Mouse (Mus musculus) lung, adult 2 months (tissue): ENCODE measurements around the gene Igf2bp1.

Experiments
- CTCF ChIP-seq: fragments of 200-500 bp; IDR thresholded peaks from 2 replicates; pipeline ENCODE4 v1.5.1; 2011; ENCODE audit warnings: mild to moderate bottlenecking, low read length, control low read depth; ENCODE audit not compliant: insufficient read depth
- POLR2A ChIP-seq: fragments of 200-500 bp; IDR thresholded peaks from 2 replicates; pipeline ENCODE4 v1.6.1; 2011; ENCODE audit warnings: low read depth, mild to moderate bottlenecking, control low read depth, low read length, borderline replicate concordance; ENCODE audit errors: extremely low read depth

GRCm38 (mm10) chr11:96030571-96030970 is 24.8 kb upstream of the Igf2bp1 start:
- TF ChIP-seq POLR2A (no peak), CTCF (no peak)
